ENCODE assay signal across 16 mouse cellular contexts in genomic region chr19:50307046-50307445, GRCm38 (mm10).
"Had no signal": no experiment of that assay in that cellular context is flagged by ENCODE, and none has a peak within 500 bp of the region (broad histone marks: within the 10 kb centered on the region; RNA-seq: fewer than 3 reads in every experiment).

No protein-coding gene starts in this region.

- H3K9me3 ChIP-seq: neural tube, embryonic 12.5 days; neural tube, embryonic 13.5 days; neural tube, embryonic 15.5 days; stomach, embryonic 15.5 days had no signal

- H3K27me3 ChIP-seq: neural tube, embryonic 12.5 days; neural tube, embryonic 13.5 days; neural tube, embryonic 15.5 days; stomach, embryonic 15.5 days had no signal

- H3K4me3 ChIP-seq: neural tube, embryonic 12.5 days; neural tube, embryonic 13.5 days; neural tube, embryonic 15.5 days; stomach, embryonic 15.5 days had no signal

- H3K27ac ChIP-seq: neural tube, embryonic 12.5 days; neural tube, embryonic 13.5 days; neural tube, embryonic 15.5 days; stomach, embryonic 15.5 days; stomach, postnatal 0 days had no signal

- H3K4me1 ChIP-seq: neural tube, embryonic 12.5 days; neural tube, embryonic 13.5 days; neural tube, embryonic 15.5 days; stomach, embryonic 15.5 days had no signal

- H3K36me3 ChIP-seq: neural tube, embryonic 12.5 days; neural tube, embryonic 13.5 days; neural tube, embryonic 15.5 days; stomach, embryonic 15.5 days had no signal

- H3K9ac ChIP-seq: neural tube, embryonic 12.5 days; neural tube, embryonic 13.5 days; neural tube, embryonic 15.5 days; stomach, embryonic 15.5 days had no signal

- H3K4me2 ChIP-seq: neural tube, embryonic 12.5 days; neural tube, embryonic 13.5 days; neural tube, embryonic 15.5 days; stomach, embryonic 15.5 days had no signal

- DNase-seq: right cerebral cortex, adult 18-20 months; right cerebral cortex, postnatal 14 days; right cerebral cortex, postnatal 25 days; right cerebral cortex, postnatal 4 days; spleen, adult 18-20 months; thymus, adult 18-20 months; thymus, adult 2 months; thymus, postnatal 14 days; thymus, postnatal 25 days; thymus, postnatal 36 days; thymus, postnatal 4 days had no signal
